Mouse (Mus musculus): Measurements from ENCODE around the gene Cyld. TPM values are rescaled to one million over a fixed set of nuclear protein-coding genes. Genes with fewer than 3 reads are reported as not detected.
"Not testable (repeated sequence)": the region's sequence is repeated elsewhere in the genome, so short reads cannot be mapped to it uniquely, and the experiment has no call there.

Cyld gene
- total RNA-seq (2014; rRNA removed) (18.1 and 22.7 TPM in 2 replicates), polyA plus RNA-seq (2015; fragmentation: Nextera tagmentation; extraction: Ambion mirVana) (6.5 and 10.6 TPM in 2 replicates)

GRCm38 (mm10) chr8:88696721-88697641, at the start of gene Cyld:
Gene Cyld (plus strand): TSS chr8:88697028.
- Histone ChIP-seq H3K4me2 (ENCODE audit: low read depth) (peak within 1 kb of the TSS; percentile 81), H3K36me3 (ENCODE audit: insufficient read depth) (no peaks in the 10 kb centered on the region), H3K9ac (peak within 1 kb of the TSS; percentile 77), H3K4me3 (ENCODE audit: low read depth, low read length) (peak within 1 kb of the TSS; percentile 83), H3K27me3 (ENCODE audit: insufficient read depth, low read length) (no peaks in the 10 kb centered on the region), H3K9me3 (ENCODE audit: low read length) (no peaks in the 10 kb centered on the region), H3K4me1 (ENCODE audit: insufficient read depth) (0 out of 2 replicates have a peak, but pooled peaks cover 3% of the 10 kb centered on the region), H3K27ac (ENCODE audit: low read depth, low read length) (peak within 1 kb of the TSS; percentile 83)
- DNase-seq (peak; percentile 99), ATAC-seq (peak; percentile 99)
- under 1% methylated on average over 74 of the region's 80 CpGs for WGBS
- no peak for TF ChIP-seq CTCF (IDR thresholded peaks at IDR 0.05; ENCODE audit: low read depth)

GRCm38 (mm10) chr8:88648322-88648721, 48.5 kb upstream of the Cyld start:
- no peak overlapping the region for H3K4me3 ChIP-seq (ENCODE audit: low read depth, low read length)
- H3K9ac ChIP-seq: no peak overlapping the region
- peaks cover 5% of the 10 kb centered on the region; the same call in 1 of the 2 replicates for H3K4me1 ChIP-seq (ENCODE audit: insufficient read depth)
- H3K27ac ChIP-seq (ENCODE audit: low read depth, low read length): no peak overlapping the region
- no peaks in the 10 kb centered on the region for H3K36me3 ChIP-seq (ENCODE audit: insufficient read depth)
- TF ChIP-seq CTCF (IDR thresholded peaks at IDR 0.05; ENCODE audit: low read depth): no peak
- DNase-seq (no peak), ATAC-seq (no peak)
- H3K9me3 ChIP-seq (ENCODE audit: low read length): no peaks in the 10 kb centered on the region
- peaks cover 4% of the 10 kb centered on the region; the same call in 1 of the 2 replicates for H3K27me3 ChIP-seq (ENCODE audit: insufficient read depth, low read length)
- no peak overlapping the region for H3K4me2 ChIP-seq (ENCODE audit: low read depth)

GRCm38 (mm10) chr8:88650016-88650708, 46.7 kb upstream of the Cyld start:
- DNase-seq (peak; percentile 27), ATAC-seq (no peak)
- H3K4me3 ChIP-seq (ENCODE audit: low read depth, low read length): no peak overlapping the region
- H3K4me2 ChIP-seq (ENCODE audit: low read depth): no peak overlapping the region
- H3K9me3 ChIP-seq (ENCODE audit: low read length): no peaks in the 10 kb centered on the region
- H3K36me3 ChIP-seq (ENCODE audit: insufficient read depth): no peaks in the 10 kb centered on the region
- TF ChIP-seq CTCF (IDR thresholded peaks at IDR 0.05; ENCODE audit: low read depth): no peak
- peaks cover 4% of the 10 kb centered on the region; the same call in 1 of the 2 replicates for H3K27me3 ChIP-seq (ENCODE audit: insufficient read depth, low read length)
- no peak overlapping the region for H3K9ac ChIP-seq
- H3K4me1 ChIP-seq (ENCODE audit: insufficient read depth): peaks cover 5% of the 10 kb centered on the region; the same call in 1 of the 2 replicates
- WGBS: 63% methylated on average over 6 of the region's 6 CpGs
- no peak overlapping the region for H3K27ac ChIP-seq (ENCODE audit: low read depth, low read length)

GRCm38 (mm10) chr8:88651122-88651521, 45.7 kb upstream of the Cyld start:
- not testable (repeated sequence) for H3K9ac ChIP-seq; H3K4me3 ChIP-seq (ENCODE audit: low read depth, low read length); H3K27ac ChIP-seq (ENCODE audit: low read depth, low read length); H3K36me3 ChIP-seq (ENCODE audit: insufficient read depth); H3K9me3 ChIP-seq (ENCODE audit: low read length); DNase-seq; H3K4me2 ChIP-seq (ENCODE audit: low read depth); H3K27me3 ChIP-seq (ENCODE audit: insufficient read depth, low read length); ATAC-seq; H3K4me1 ChIP-seq (ENCODE audit: insufficient read depth)
- WGBS: 75% methylated on average over 4 of the region's 4 CpGs

- H3K36me3 ChIP-seq (ENCODE audit: insufficient read depth): no peaks in the 10 kb centered on the region
- ATAC-seq (0 out of 2 replicates have a peak, but pooled peaks have one; percentile 14), DNase-seq (no peak)
- TF ChIP-seq CTCF (IDR thresholded peaks at IDR 0.05; ENCODE audit: low read depth): no peak
- no peak overlapping the region for H3K4me2 ChIP-seq (ENCODE audit: low read depth)
- no peaks in the 10 kb centered on the region for H3K27me3 ChIP-seq (ENCODE audit: insufficient read depth, low read length)
- H3K27ac ChIP-seq (ENCODE audit: low read depth, low read length): no peak overlapping the region
- no peak overlapping the region for H3K4me3 ChIP-seq (ENCODE audit: low read depth, low read length)
- no peaks in the 10 kb centered on the region for H3K9me3 ChIP-seq (ENCODE audit: low read length)
- no peaks in the 10 kb centered on the region for H3K4me1 ChIP-seq (ENCODE audit: insufficient read depth)
- H3K9ac ChIP-seq: no peak overlapping the region
Observed at GRCm38 (mm10) chr8:88655334-88655733, 41.5 kb upstream of the Cyld start.

- peak; percentile 67 for DNase-seq
- H3K27me3 ChIP-seq (ENCODE audit: insufficient read depth, low read length): no peaks in the 10 kb centered on the region
- WGBS: 31% methylated on average over 3 of the region's 3 CpGs
- H3K9me3 ChIP-seq (ENCODE audit: low read length): no peaks in the 10 kb centered on the region
- H3K36me3 ChIP-seq (ENCODE audit: insufficient read depth): no peaks in the 10 kb centered on the region
- no peak overlapping the region for H3K4me2 ChIP-seq (ENCODE audit: low read depth)
- H3K9ac ChIP-seq: no peak overlapping the region
- H3K27ac ChIP-seq (ENCODE audit: low read depth, low read length): no peak overlapping the region
- ATAC-seq: no peak; the same call in 1 of the 2 replicates
- H3K4me3 ChIP-seq (ENCODE audit: low read depth, low read length): no peak overlapping the region
- no peaks in the 10 kb centered on the region for H3K4me1 ChIP-seq (ENCODE audit: insufficient read depth)
- no peak for TF ChIP-seq CTCF (IDR thresholded peaks at IDR 0.05; ENCODE audit: low read depth)
Observed at GRCm38 (mm10) chr8:88659873-88660272, 37.0 kb upstream of the Cyld start.

- no peak overlapping the region for H3K9ac ChIP-seq
- DNase-seq: no peak
- no peak overlapping the region for H3K4me2 ChIP-seq (ENCODE audit: low read depth)
- no peaks in the 10 kb centered on the region for H3K9me3 ChIP-seq (ENCODE audit: low read length)
- H3K4me1 ChIP-seq (ENCODE audit: insufficient read depth): no peaks in the 10 kb centered on the region
- H3K27me3 ChIP-seq (ENCODE audit: insufficient read depth, low read length): no peaks in the 10 kb centered on the region
- no peak for ATAC-seq
- H3K36me3 ChIP-seq (ENCODE audit: insufficient read depth): no peaks in the 10 kb centered on the region
- 77% methylated on average over 6 of the region's 6 CpGs for WGBS
- TF ChIP-seq CTCF (IDR thresholded peaks at IDR 0.05; ENCODE audit: low read depth): no peak
- H3K27ac ChIP-seq (ENCODE audit: low read depth, low read length): no peak overlapping the region
- H3K4me3 ChIP-seq (ENCODE audit: low read depth, low read length): no peak overlapping the region
Observed at GRCm38 (mm10) chr8:88662401-88662821, 34.4 kb upstream of the Cyld start.
